Mouse (Mus musculus): ENCODE results near the gene Tmem164. TPM values are rescaled to one million over a fixed set of nuclear protein-coding genes. Genes with fewer than 3 reads are reported as not detected.

The Tmem164 gene
- polyA plus RNA-seq, 1 experiment: 38.0 TPM

GRCm38 (mm10) chrX:142748574-142748973 is 67.4 kb downstream of the Tmem164 start:
- no peak for DNase-seq (ENCODE audit: low read depth)

DNA sequence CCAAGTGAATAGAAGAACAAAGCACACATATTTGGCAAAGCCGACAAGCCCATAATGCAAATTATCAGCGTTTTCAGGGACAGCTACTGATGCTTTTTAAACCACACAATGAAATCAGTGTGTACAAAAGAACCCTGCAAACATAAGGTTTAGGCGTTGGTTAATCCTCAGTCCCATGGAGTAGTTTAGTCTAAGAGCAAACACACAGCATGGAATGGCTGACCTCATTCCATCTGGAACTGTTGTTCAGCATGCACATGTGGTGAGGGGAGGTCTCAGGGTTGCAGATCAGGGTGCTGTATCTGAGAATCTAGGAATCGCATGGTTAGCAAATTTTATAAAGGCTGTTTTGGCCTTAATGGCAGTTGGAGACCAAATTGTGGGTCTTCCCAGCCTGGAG is 69.6 kb downstream of the Tmem164 start:
- no peak for DNase-seq (ENCODE audit: low read depth)

GRCm38 (mm10) chrX:142755542-142755941 is 74.3 kb downstream of the Tmem164 start:
- no peak for DNase-seq (ENCODE audit: low read depth)

GRCm38 (mm10) chrX:142760415-142760814 is 79.2 kb downstream of the Tmem164 start:
- DNase-seq (ENCODE audit: low read depth): no peak

GRCm38 (mm10) chrX:142763337-142763736 is 82.1 kb downstream of the Tmem164 start:
- DNase-seq (ENCODE audit: low read depth): no peak

- DNase-seq (ENCODE audit: low read depth): no peak
Observed at GRCm38 (mm10) chrX:142769698-142770097, 88.5 kb downstream of the Tmem164 start.

DNA sequence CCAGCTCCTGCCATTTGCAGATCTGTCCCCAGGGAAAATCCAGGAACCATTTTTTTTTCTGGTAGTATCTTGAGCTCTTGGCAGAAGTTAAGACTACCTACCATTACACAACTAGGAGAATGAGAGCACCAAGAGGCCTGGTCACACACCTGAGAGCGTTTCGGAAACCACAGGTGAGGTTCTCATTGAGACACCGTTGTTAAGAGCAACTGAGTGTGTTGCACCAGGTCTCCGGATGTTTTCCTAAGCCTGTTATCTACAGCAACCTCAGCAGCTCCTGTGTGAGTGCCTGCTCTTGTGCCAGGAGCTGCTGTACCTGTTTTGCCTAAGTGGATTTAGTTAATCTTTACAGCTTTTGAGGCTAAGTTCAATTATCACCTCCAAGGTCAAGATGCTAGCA is 92.5 kb downstream of the Tmem164 start:
- peak; percentile 38 for DNase-seq (ENCODE audit: low read depth)

DNA sequence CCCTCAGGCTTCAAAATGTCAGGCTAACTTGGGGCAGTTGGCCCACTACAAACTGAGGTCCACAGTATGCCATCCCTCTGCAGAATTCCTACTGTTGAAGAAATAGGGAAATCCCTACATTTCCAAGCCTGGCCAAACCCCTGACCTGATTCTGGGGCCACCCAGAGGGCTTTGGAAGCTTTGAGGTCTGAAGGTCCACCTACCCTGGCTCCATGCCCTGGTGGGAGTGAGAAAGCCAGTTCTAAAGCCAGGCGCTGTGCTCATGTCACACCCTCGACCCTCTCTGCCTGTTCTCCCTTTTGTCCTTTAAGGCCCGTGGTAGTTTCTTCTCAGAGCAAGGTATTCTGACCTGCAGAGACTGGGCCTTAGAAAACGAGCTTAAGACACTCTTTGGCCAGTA is 94.9 kb downstream of the Tmem164 start:
- DNase-seq (ENCODE audit: low read depth): no peak

DNA sequence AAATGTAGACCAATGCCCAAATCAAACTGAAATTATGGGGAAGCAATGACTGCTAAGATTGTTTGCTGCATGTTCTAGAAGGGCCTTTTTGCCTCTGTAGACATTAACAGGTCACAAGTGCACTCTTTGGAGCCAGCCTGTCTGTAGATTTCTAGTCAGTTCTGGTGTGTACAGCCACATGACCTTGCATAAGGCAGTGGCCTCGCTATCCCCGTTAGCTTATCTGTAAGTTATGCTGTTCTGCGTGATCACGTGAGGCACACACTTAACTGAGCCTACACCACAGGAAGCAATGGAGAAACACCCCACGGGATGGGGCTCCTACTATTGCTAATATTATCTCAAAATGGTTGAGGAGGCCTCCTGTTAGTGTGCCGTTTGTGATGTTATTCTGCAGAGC is 97.4 kb downstream of the Tmem164 start:
- no peak for DNase-seq (ENCODE audit: low read depth)

- DNase-seq (ENCODE audit: low read depth): no peak
Observed at GRCm38 (mm10) chrX:142786160-142787052, 105.2 kb downstream of the Tmem164 start.

- no peak for DNase-seq (ENCODE audit: low read depth)
Observed at GRCm38 (mm10) chrX:142792185-142792584, 111.0 kb downstream of the Tmem164 start.

GRCm38 (mm10) chrX:142794069-142794610 is 112.9 kb downstream of the Tmem164 start:
- no peak for DNase-seq (ENCODE audit: low read depth)

GRCm38 (mm10) chrX:142804596-142804995 is 123.4 kb downstream of the Tmem164 start:
- no peak for DNase-seq (ENCODE audit: low read depth)

DNA sequence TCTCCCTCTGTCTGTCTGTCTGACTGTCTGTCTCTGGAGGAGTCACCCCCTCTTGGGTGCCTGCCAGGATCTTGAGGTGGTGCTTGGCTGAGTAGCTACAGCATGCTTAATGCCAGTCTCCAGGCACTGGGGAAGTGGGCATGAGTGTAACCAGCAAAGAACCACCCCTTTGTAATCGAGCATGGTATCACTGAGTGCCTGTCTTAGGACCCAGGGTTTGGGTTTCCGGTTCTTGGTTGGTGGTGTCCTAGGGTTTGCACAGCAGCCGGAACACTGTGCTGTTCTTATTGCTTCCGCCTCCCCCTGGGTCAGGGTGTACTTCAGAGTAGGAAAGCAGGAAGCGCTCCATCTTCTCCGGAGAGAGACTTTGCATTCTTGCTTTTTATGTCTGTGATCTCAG is 124.9 kb downstream of the Tmem164 start:
- no peak for DNase-seq (ENCODE audit: low read depth)

GRCm38 (mm10) chrX:142806620-142807061 is 125.4 kb downstream of the Tmem164 start:
- DNase-seq (ENCODE audit: low read depth): no peak

- DNase-seq (ENCODE audit: low read depth): no peak
Observed at GRCm38 (mm10) chrX:142808411-142808810, 127.2 kb downstream of the Tmem164 start.

DNA sequence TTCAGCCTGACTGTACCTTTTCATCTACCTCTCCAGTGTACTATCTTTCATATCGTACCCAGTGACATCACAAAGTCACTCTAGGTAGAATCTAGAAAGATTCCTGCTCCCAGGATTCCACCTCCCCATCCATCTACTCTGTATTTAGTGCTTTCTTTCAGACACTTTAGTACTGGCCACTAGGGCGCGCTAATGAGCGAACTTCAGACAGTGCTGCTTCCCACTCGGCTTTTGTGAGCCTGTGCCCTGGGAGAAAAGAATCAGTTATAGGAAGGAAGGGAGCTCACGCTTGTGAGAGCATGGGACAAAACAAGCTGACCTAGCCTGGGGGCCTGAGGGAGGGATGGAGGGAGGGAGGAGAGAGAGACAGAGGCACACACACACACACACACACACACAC is 131.9 kb downstream of the Tmem164 start:
- DNase-seq (ENCODE audit: low read depth): no peak

GRCm38 (mm10) chrX:142818057-142818682 is 137.0 kb downstream of the Tmem164 start:
- no peak for DNase-seq (ENCODE audit: low read depth)

DNA sequence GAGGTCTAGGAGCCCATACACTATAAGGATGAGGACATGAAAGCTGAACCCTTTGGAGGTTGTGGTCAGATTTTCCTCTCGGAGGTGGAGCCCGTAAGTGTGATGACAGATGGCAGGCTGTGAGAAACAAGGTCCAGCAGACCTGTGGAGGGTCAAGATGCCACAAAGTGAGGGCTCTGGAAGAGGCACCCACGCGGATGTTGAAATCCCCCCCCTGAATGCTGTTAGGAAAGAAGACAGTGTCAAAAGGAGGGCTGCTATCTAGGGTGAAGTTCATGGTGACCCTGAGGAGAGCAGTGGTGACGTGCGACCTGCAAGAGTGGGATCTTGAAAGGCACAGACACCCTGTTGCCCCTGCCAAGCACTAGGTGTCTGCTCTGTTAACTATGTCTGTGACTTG is 140.0 kb downstream of the Tmem164 start:
- no peak for DNase-seq (ENCODE audit: low read depth)

DNA sequence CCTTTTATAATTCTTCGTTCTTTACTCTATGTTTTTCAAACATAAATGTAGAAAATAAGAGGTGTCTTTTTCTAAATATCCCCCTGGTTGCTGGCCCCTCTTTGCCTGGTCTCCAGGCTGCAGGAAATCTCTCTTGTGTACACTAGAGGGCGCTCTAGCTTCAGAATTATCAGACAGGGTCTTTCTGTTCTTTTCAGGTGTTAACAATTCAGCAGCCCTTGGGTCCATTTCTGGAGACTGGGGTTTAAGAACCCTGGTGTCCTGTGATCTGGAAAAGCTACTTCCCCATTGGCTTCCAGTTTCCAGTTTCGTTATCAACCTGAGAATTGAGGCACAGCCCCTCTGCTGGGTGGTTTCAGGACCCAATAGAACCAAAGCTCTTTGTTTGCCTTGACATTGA is 140.6 kb downstream of the Tmem164 start:
- no peak for DNase-seq (ENCODE audit: low read depth)

GRCm38 (mm10) chrX:142825309-142825708 is 144.1 kb downstream of the Tmem164 start:
- DNase-seq (ENCODE audit: low read depth): no peak

DNA sequence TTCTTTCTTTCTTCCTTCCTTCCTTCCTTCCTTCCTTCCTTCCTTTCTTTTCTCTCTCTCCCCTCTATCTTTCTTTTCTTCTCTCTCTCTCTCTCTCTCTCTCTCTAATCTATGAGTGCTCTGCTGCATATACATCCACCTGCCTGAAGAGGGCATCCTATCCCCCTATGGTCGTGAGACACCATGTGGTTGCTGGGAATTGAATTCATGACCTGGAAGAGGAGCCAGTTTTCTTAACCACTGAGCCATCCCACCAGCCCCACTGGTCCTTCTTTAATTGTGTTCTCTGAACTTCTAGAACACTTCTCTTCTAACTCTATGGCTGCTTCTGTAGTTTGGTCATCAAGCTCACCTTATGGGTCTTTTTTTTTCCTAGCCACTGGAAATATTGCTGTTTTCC is 146.4 kb downstream of the Tmem164 start:
- DNase-seq (ENCODE audit: low read depth): no peak

Data from gonadal fat pad, adult 2 months (tissue).